Mouse (Mus musculus) lung, adult 2 months (tissue): Measurements from ENCODE around the gene Snrk. TPM values are rescaled to one million over a fixed set of nuclear protein-coding genes. Genes with fewer than 3 reads are reported as not detected.

Source experiments
- DNase-seq: peaks from one replicate; pipeline ENCODE4 v3.0.0; 2022
- H3K4me1 ChIP-seq: fragments of 200-500 bp; 2 replicates; pipeline ENCODE4 v1.6.1; 2011; ENCODE audit warnings: low read length; ENCODE audit not compliant: control insufficient read depth, insufficient read depth
- H3K4me3 ChIP-seq: fragments of 200-500 bp; replicated peaks from 2 replicates; pipeline ENCODE3; 2011; ENCODE audit warnings: low read depth, mild to moderate bottlenecking, control low read depth, low read length; ENCODE audit errors: extremely low read depth
- CTCF ChIP-seq: fragments of 200-500 bp; IDR thresholded peaks from 2 replicates; pipeline ENCODE4 v1.5.1; 2011; ENCODE audit warnings: mild to moderate bottlenecking, low read length, control low read depth; ENCODE audit not compliant: insufficient read depth
- POLR2A ChIP-seq: fragments of 200-500 bp; IDR thresholded peaks from 2 replicates; pipeline ENCODE4 v1.6.1; 2011; ENCODE audit warnings: low read depth, mild to moderate bottlenecking, control low read depth, low read length, borderline replicate concordance; ENCODE audit errors: extremely low read depth
- WGBS: fragments of 180-500 bp; shearing (Covaris S2); methylation state at CpG from one replicate; pipeline ENCODE4 v1.1.7; 2018; 5-methylcytosine and 5-hydroxymethylcytosine counted together
- polyA plus RNA-seq: library from polyadenylated mRNA; depleted of rRNA; stranded (reverse); fragments of >200 nt; gene quantifications from 2 replicates; pipeline ENCODE4 v1.2.3, GENCODE M21; 2012

Gene Snrk
- polyA plus RNA-seq, 1 experiment: 107 TPM

GRCm38 (mm10) chr9:122085550-122086205 is 31.4 kb upstream of the Snrk start:
- TF ChIP-seq POLR2A (0 out of 2 replicates have a peak, but pooled peaks have one; percentile 1), CTCF (no peak)
- Histone ChIP-seq H3K4me3 (no peak overlapping the region), H3K4me1 (peaks cover 24% of the 10 kb centered on the region)
- DNase-seq: no peak
- WGBS: 24% methylated on average over 3 of the region's 3 CpGs

GRCm38 (mm10) chr9:122087086-122087485 is 30.0 kb upstream of the Snrk start:
- TF ChIP-seq CTCF (no peak), POLR2A (no peak)

GRCm38 (mm10) chr9:122091171-122091570 is 25.9 kb upstream of the Snrk start:
- no peak for DNase-seq
- TF ChIP-seq POLR2A: no peak
- no peak for TF ChIP-seq CTCF
- Histone ChIP-seq H3K4me3 (no peak overlapping the region), H3K4me1 (peaks cover 13% of the 10 kb centered on the region)
- 40% methylated on average over 7 of the region's 7 CpGs for WGBS

More at GRCm38 (mm10) chr9:122087086-122087485, 30.0 kb upstream of the Snrk start:
- H3K4me1 ChIP-seq: peaks cover 31% of the 10 kb centered on the region
- no peak overlapping the region for H3K4me3 ChIP-seq
- 82% methylated on average over 6 of the region's 6 CpGs for WGBS
- DNase-seq: no peak

GRCm38 (mm10) chr9:122091782-122092228 is 25.3 kb upstream of the Snrk start:
- TF ChIP-seq CTCF (no peak), POLR2A (no peak)
- Histone ChIP-seq H3K4me3 (no peak overlapping the region), H3K4me1 (peaks cover 8% of the 10 kb centered on the region; the same call in 1 of the 2 replicates)
- DNase-seq: no peak
- WGBS: 9% methylated on average over 5 of the region's 5 CpGs

- no peak for TF ChIP-seq POLR2A
- no peak for TF ChIP-seq CTCF
- H3K4me1 ChIP-seq: peaks cover 13% of the 10 kb centered on the region
- no peak overlapping the region for H3K4me3 ChIP-seq
- no peak for DNase-seq
- 90% methylated on average over 1 of the region's 1 CpGs for WGBS
These were observed 22.9 kb upstream of the Snrk start for GRCm38 (mm10) chr9:122094171-122094570.

GRCm38 (mm10) chr9:122096822-122097511 is 20.1 kb upstream of the Snrk start:
- peaks cover 7% of the 10 kb centered on the region for H3K4me1 ChIP-seq
- H3K4me3 ChIP-seq: no peak overlapping the region
- 97% methylated on average over 5 of the region's 5 CpGs for WGBS
- no peak for DNase-seq
- TF ChIP-seq CTCF (no peak), POLR2A (no peak)

- 55% methylated on average over 6 of the region's 6 CpGs for WGBS
- TF ChIP-seq POLR2A (no peak), CTCF (no peak)
- no peak for DNase-seq
- Histone ChIP-seq H3K4me1 (peaks cover 4% of the 10 kb centered on the region), H3K4me3 (no peak overlapping the region)
These were observed 19.5 kb upstream of the Snrk start for GRCm38 (mm10) chr9:122097535-122097934.

GRCm38 (mm10) chr9:122100584-122101127 is 16.4 kb upstream of the Snrk start:
- no peak for TF ChIP-seq CTCF
- no peak for TF ChIP-seq POLR2A
- no peak for DNase-seq
- peaks cover 4% of the 10 kb centered on the region for H3K4me1 ChIP-seq
- no peak overlapping the region for H3K4me3 ChIP-seq

- no peak overlapping the region for H3K4me3 ChIP-seq
- WGBS: 79% methylated on average over 4 of the region's 4 CpGs
- no peak for TF ChIP-seq POLR2A
- peaks cover 4% of the 10 kb centered on the region for H3K4me1 ChIP-seq
- DNase-seq: no peak
These were observed 15.9 kb upstream of the Snrk start for GRCm38 (mm10) chr9:122101196-122101595.
